Mouse (Mus musculus) CH12.LX (cell line): ENCODE data around the gene Rtkn2. TPM values are rescaled to one million over a fixed set of nuclear protein-coding genes. Genes with fewer than 3 reads are reported as not detected.
"Not testable (repeated sequence)": the region's sequence is repeated elsewhere in the genome, so short reads cannot be mapped to it uniquely, and the experiment has no call there.

ENCODE experiments used
- DNase-seq: peaks from one replicate; pipeline ENCODE4 v3.0.0-alpha.2; 2013; ENCODE audit errors: extremely low read depth
- H3K27ac ChIP-seq: 2 replicates; pipeline ENCODE4 v1.5.1; 2012; ENCODE audit warnings: low read depth, mild to moderate bottlenecking, control low read depth, moderate library complexity; ENCODE audit not compliant: insufficient read depth
- H3K27me3 ChIP-seq: replicated peaks from 2 replicates; pipeline ENCODE3; 2012; ENCODE audit warnings: inconsistent platforms
- H3K36me3 ChIP-seq, 2 experiments: replicated peaks in 1 of 2; 2 replicates each; pipeline versions ENCODE3 to v1.6.1; 2012; ENCODE audit warnings: inconsistent platforms in 1 of 2, low read length in 1 of 2, mild to moderate bottlenecking in 1 of 2, mixed read lengths in 1 of 2, moderate library complexity in 1 of 2; ENCODE audit not compliant: control insufficient read depth in 1 of 2, insufficient read depth in 1 of 2
- H3K4me1 ChIP-seq, 2 experiments: 2 replicates each; pipeline ENCODE4 v1.6.1; 2012; ENCODE audit warnings: inconsistent platforms in 1 of 2, moderate library complexity in 1 of 2; ENCODE audit not compliant: insufficient read depth in 2 of 2, control insufficient read depth in 1 of 2
- H3K4me2 ChIP-seq: 2 replicates; pipeline ENCODE4 v1.6.1; 2012; ENCODE audit warnings: low read depth, mild to moderate bottlenecking, control low read depth; ENCODE audit not compliant: poor library complexity, insufficient read depth, severe bottlenecking
- H3K4me3 ChIP-seq, 3 experiments: fragments of 150-350 bp in 1 of 3; sonication (generic) in 1 of 3; replicated peaks in 1 of 3; 2 replicates each; pipeline versions ENCODE3 to v1.5.1; 2011 to 2012; ENCODE audit warnings: low read depth in 2 of 3, low read length in 2 of 3, mild to moderate bottlenecking in 2 of 3, moderate library complexity in 2 of 3, control low read depth in 1 of 3, improper control_type of control experiment in 1 of 3, inconsistent platforms in 1 of 3, mixed read lengths in 1 of 3; ENCODE audit not compliant: poor library complexity in 1 of 3
- H3K79me2 ChIP-seq: replicated peaks from 2 replicates; pipeline ENCODE4 v1.6.1; 2012; ENCODE audit warnings: mild to moderate bottlenecking, moderate library complexity; ENCODE audit not compliant: control insufficient read depth, poor library complexity, insufficient read depth, severe bottlenecking; ENCODE audit errors: extremely low read depth
- H3K9ac ChIP-seq: 2 replicates; pipeline ENCODE4 v1.6.1; 2012; ENCODE audit warnings: low read depth, mild to moderate bottlenecking, control low read depth, moderate library complexity; ENCODE audit not compliant: insufficient read depth
- H3K9me3 ChIP-seq: replicated peaks from 2 replicates; pipeline ENCODE3; 2012; ENCODE audit warnings: low read length, inconsistent platforms, mixed read lengths
- BHLHE40 ChIP-seq: IDR thresholded peaks from 2 replicates; pipeline ENCODE4 v1.6.1; 2011; ENCODE audit warnings: mild to moderate bottlenecking, low read depth, low read length, improper control_type of control experiment
- ELF1 ChIP-seq: IDR thresholded peaks from 2 replicates; pipeline ENCODE4 v1.6.1; 2014; ENCODE audit warnings: low read depth, mild to moderate bottlenecking, inconsistent platforms, low read length, improper control_type of control experiment
- EP300 ChIP-seq: IDR thresholded peaks from 2 replicates; pipeline ENCODE4 v1.6.1; 2011; ENCODE audit warnings: low read length, improper control_type of control experiment
- HCFC1 ChIP-seq: IDR thresholded peaks from 2 replicates; pipeline ENCODE4 v1.6.1; 2012; ENCODE audit warnings: low read depth, mild to moderate bottlenecking, inconsistent platforms, low read length, improper control_type of control experiment
- JUND ChIP-seq: conservative IDR thresholded peaks from 2 replicates; pipeline ENCODE4 v1.6.1; 2011; ENCODE audit warnings: low read depth, low read length, improper control_type of control experiment
- KAT2A ChIP-seq: IDR thresholded peaks from 2 replicates; pipeline ENCODE4 v1.6.1; 2012; ENCODE audit warnings: low read length, improper control_type of control experiment, inconsistent platforms; ENCODE audit not compliant: insufficient replicate concordance
- MAFK ChIP-seq: IDR thresholded peaks from 2 replicates; pipeline ENCODE4 v1.6.1; 2011; ENCODE audit warnings: low read length, improper control_type of control experiment; ENCODE audit not compliant: insufficient replicate concordance
- MAX ChIP-seq: IDR thresholded peaks from 2 replicates; pipeline ENCODE4 v1.6.1; 2011; ENCODE audit warnings: low read length, improper control_type of control experiment
- MEF2A ChIP-seq: IDR thresholded peaks from 2 replicates; pipeline ENCODE4 v1.6.1; 2014; ENCODE audit warnings: low read depth, mild to moderate bottlenecking, inconsistent platforms, low read length, improper control_type of control experiment, borderline replicate concordance
- MXI1 ChIP-seq: IDR thresholded peaks from 2 replicates; pipeline ENCODE4 v1.6.1; 2011; ENCODE audit warnings: mild to moderate bottlenecking, low read depth, low read length, improper control_type of control experiment
- MYC ChIP-seq: IDR thresholded peaks from 2 replicates; pipeline ENCODE4 v1.6.1; 2011; ENCODE audit warnings: low read depth, mild to moderate bottlenecking, improper control_type of control experiment, low read length
- NRF1 ChIP-seq: IDR thresholded peaks from 2 replicates; pipeline ENCODE4 v1.6.1; 2014; ENCODE audit warnings: low read depth, mild to moderate bottlenecking, inconsistent platforms, low read length, improper control_type of control experiment, moderate library complexity
- POLR2A ChIP-seq: IDR thresholded peaks from 2 replicates; pipeline ENCODE4 v1.6.1; 2011; ENCODE audit warnings: low read depth, mild to moderate bottlenecking, improper control_type of control experiment, low read length
- RAD21 ChIP-seq: IDR thresholded peaks from 2 replicates; pipeline ENCODE4 v1.6.1; 2011; ENCODE audit warnings: low read depth, mild to moderate bottlenecking, low read length, improper control_type of control experiment, moderate library complexity
- SMC3 ChIP-seq: IDR thresholded peaks from 2 replicates; pipeline ENCODE4 v1.6.1; 2011; ENCODE audit warnings: low read depth, low read length, improper control_type of control experiment
- TBP ChIP-seq: conservative IDR thresholded peaks from 2 replicates; pipeline ENCODE4 v1.6.1; 2011; ENCODE audit warnings: low read depth, low read length, improper control_type of control experiment
- UBTF ChIP-seq: IDR thresholded peaks from 2 replicates; pipeline ENCODE4 v1.6.1; 2012; ENCODE audit warnings: low read depth, mild to moderate bottlenecking, inconsistent platforms, low read length, improper control_type of control experiment, moderate library complexity
- USF1 ChIP-seq: IDR thresholded peaks from 2 replicates; pipeline ENCODE4 v1.6.1; 2014; ENCODE audit warnings: low read depth, mild to moderate bottlenecking, inconsistent platforms, low read length, improper control_type of control experiment
- USF2 ChIP-seq: conservative IDR thresholded peaks from 2 replicates; pipeline ENCODE4 v1.6.1; 2011; ENCODE audit warnings: low read depth, low read length, improper control_type of control experiment
- ZMIZ1 ChIP-seq: IDR thresholded peaks from 2 replicates; pipeline ENCODE4 v1.6.1; 2012; ENCODE audit warnings: low read depth, mild to moderate bottlenecking, inconsistent platforms, low read length, improper control_type of control experiment
- dilution Hi-C: fragments of 300-500 bp; cut with MboI; formaldehyde crosslinking; loops from 2 replicates; pipeline ENCODE4 v1.14.3; 2020; ENCODE audit warnings: low sequenced_read_pairs; ENCODE audit not compliant: extremely low pct_unique_long_range_greater_than_20kb, extremely low pct_ligation_motif_present
- in situ Hi-C: fragments of 300-500 bp; cut with MboI; formaldehyde crosslinking; loops from 3 replicates; pipeline ENCODE4 v1.14.3; 2019; ENCODE audit warnings: low sequenced_read_pairs, low pct_ligation_motif_present, low pct_unique_long_range_greater_than_20kb, mixed read lengths
- polyA plus RNA-seq: library from polyadenylated mRNA; unstranded; fragments of >175 nt; gene quantifications from 2 replicates; pipeline ENCODE4 v1.2.1, GENCODE M21; 2012; ENCODE audit warnings: low read depth; ENCODE audit not compliant: insufficient read length
- total RNA-seq, 2 experiments: library from RNA; depleted of rRNA; stranded (reverse); fragments of 300-350 nt in 1 of 2; fragments of >200 nt in 1 of 2; gene quantifications; 2 replicates each; pipeline ENCODE4 v1.2.3; 2012 to 2014

Rtkn2 gene
- total and polyA plus RNA-seq, 3 experiments, result 0.59 to 0.93 (median 0.59) TPM

DNA sequence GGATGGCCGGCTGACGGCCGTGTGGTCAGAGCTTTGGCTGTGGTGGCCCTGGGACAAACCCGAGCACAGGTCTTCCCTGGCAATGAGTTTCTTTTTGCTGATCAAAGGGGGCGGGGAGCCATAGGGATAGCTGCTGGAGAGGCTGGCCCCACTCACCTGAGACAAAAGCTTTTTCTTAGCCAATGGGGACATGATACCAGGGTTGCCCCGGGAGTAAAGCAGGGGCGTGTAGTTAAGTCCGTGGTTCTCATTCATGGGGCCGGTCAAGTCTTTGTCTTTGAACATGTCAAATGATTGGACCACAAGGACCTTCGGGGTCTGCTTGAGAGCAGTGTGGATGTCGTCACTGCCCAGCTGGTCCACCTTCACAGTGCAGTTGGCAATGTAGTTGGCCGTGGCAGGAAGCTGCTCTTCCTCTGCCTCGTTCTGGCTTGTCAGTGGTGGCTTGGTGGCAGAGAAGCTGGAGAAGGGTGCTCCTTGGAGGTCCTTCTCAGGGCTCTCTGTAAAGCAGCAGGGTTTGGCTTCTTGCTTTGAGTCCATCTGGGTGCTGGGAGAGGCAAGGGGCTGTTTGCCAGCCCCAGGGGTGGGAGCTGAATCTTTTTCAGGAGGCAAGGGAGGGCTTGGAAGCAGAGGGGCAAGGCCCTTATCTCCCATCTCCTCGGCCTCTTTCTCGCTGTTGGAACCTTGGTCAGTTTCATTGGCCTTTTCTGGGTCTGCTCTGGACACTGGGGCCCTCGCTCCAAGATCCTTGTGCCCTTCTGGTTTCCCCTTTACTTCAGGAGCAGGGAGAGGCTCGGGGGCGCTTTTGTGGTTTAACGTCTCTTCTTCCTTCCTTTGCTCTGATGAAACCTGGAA is 118.7 kb downstream of the Rtkn2 start:
- H3K9me3 ChIP-seq, result no peaks in the 10 kb centered on the region
- dilution Hi-C loops, result no loop called here
- no peak overlapping the region for H3K27ac ChIP-seq

DNA sequence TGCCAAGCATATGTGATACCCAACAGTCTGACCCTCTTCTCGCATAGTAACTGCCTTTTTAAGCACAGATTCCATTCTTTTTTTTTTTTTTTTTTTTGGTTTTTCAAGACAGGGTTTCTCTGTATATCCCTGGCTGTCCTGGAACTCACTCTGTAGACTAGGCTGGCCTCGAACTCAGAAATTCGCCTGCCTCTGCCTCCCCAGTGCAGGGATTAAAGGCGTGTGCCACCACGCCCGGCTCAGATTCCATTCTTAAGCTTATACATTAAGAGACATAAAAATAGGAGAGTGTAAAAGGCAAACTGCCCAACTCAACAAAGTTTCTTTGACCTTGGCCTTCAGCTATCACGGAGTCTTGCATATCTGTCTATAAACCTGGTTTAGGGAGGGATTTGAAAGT is 120.4 kb downstream of the Rtkn2 start:
- H3K36me3 ChIP-seq, result peaks cover 20 to 48% of the 10 kb centered on the region in 2 experiments
- in situ Hi-C loops, dilution Hi-C loops, H3K4me3 ChIP-seq, H3K27me3 ChIP-seq, DNase-seq, H3K27ac ChIP-seq, H3K9ac ChIP-seq, H3K4me2 ChIP-seq, H3K79me2 ChIP-seq, H3K9me3 ChIP-seq, H3K4me1 ChIP-seq: not testable (repeated sequence)

More for the DNA sequence above, 118.7 kb downstream of the Rtkn2 start:
- DNase-seq, result no peak
- Histone ChIP-seq H3K27me3 (no peaks in the 10 kb centered on the region), H3K36me3 (peaks cover 20 to 53% of the 10 kb centered on the region in 2 experiments), H3K79me2 (no peaks in the 10 kb centered on the region), H3K4me3 (no peak overlapping the region), H3K9ac (no peak overlapping the region), H3K4me1 (no peaks in the 10 kb centered on the region), H3K4me2 (no peak overlapping the region)
- no peak for TF ChIP-seq RAD21
- no peak for TF ChIP-seq ZMIZ1
- no peak for TF ChIP-seq MEF2A
- no peak for TF ChIP-seq KAT2A
- TF ChIP-seq USF1, result no peak
- no peak for TF ChIP-seq SMC3
- TF ChIP-seq NRF1, result no peak
- no peak for TF ChIP-seq JUND
- TF ChIP-seq MXI1, result no peak
- TF ChIP-seq HCFC1, result no peak
- TF ChIP-seq ELF1, result no peak
- TF ChIP-seq POLR2A, result no peak
- TF ChIP-seq MAX, result no peak
- TF ChIP-seq MYC, result no peak
- TF ChIP-seq MAFK, result no peak
- TF ChIP-seq BHLHE40, result no peak
- no peak for TF ChIP-seq UBTF
- TF ChIP-seq USF2, result no peak
- TF ChIP-seq EP300, result no peak
- no peak for TF ChIP-seq TBP
- in situ Hi-C loops, result no loop called here
